Mouse (Mus musculus): Measurements from ENCODE around the gene Hnmt. TPM values are rescaled to one million over a fixed set of nuclear protein-coding genes. Genes with fewer than 3 reads are reported as not detected.
"Not testable (repeated sequence)": the region's sequence is repeated elsewhere in the genome, so short reads cannot be mapped to it uniquely, and the experiment has no call there.

The Hnmt gene
- polyA plus RNA-seq, 1 experiment, result 20.0 TPM

- no peak for TF ChIP-seq CTCF (IDR thresholded peaks at IDR 0.05; ENCODE audit: extremely low read depth, insufficient read depth, low read length)
- TF ChIP-seq POLR2A (IDR thresholded peaks at IDR 0.05; ENCODE audit: extremely low read depth, insufficient read depth, low read length), result no peak
Measured at GRCm38 (mm10) chr2:24018966-24019365, 30.2 kb downstream of the Hnmt start.

GRCm38 (mm10) chr2:24014957-24015356 lies 34.2 kb downstream of the Hnmt start:
- no peak overlapping the region for H3K27ac ChIP-seq (ENCODE audit: insufficient read depth, low read length)
- TF ChIP-seq POLR2A (IDR thresholded peaks at IDR 0.05; ENCODE audit: extremely low read depth, insufficient read depth, low read length) (no peak), CTCF (IDR thresholded peaks at IDR 0.05; ENCODE audit: extremely low read depth, insufficient read depth, low read length) (no peak)
- H3K4me1 ChIP-seq (ENCODE audit: control insufficient read depth, insufficient read depth, low read length), result no peaks in the 10 kb centered on the region
- no peak overlapping the region for H3K4me3 ChIP-seq (ENCODE audit: insufficient read depth, low read length)

More at GRCm38 (mm10) chr2:24018966-24019365, 30.2 kb downstream of the Hnmt start:
- Histone ChIP-seq H3K27ac (ENCODE audit: insufficient read depth, low read length) (no peak overlapping the region), H3K4me3 (ENCODE audit: insufficient read depth, low read length) (no peak overlapping the region), H3K4me1 (ENCODE audit: control insufficient read depth, insufficient read depth, low read length) (no peaks in the 10 kb centered on the region)

GRCm38 (mm10) chr2:23999323-23999722 lies 49.9 kb downstream of the Hnmt start:
- no peak for TF ChIP-seq POLR2A (IDR thresholded peaks at IDR 0.05; ENCODE audit: extremely low read depth, insufficient read depth, low read length)
- TF ChIP-seq CTCF (IDR thresholded peaks at IDR 0.05; ENCODE audit: extremely low read depth, insufficient read depth, low read length), result no peak
- Histone ChIP-seq H3K27ac (ENCODE audit: insufficient read depth, low read length) (no peak overlapping the region), H3K4me3 (ENCODE audit: insufficient read depth, low read length) (no peak overlapping the region), H3K4me1 (ENCODE audit: control insufficient read depth, insufficient read depth, low read length) (no peaks in the 10 kb centered on the region)

- H3K4me1 ChIP-seq (ENCODE audit: control insufficient read depth, insufficient read depth, low read length), result no peaks in the 10 kb centered on the region
- no peak for TF ChIP-seq CTCF (IDR thresholded peaks at IDR 0.05; ENCODE audit: extremely low read depth, insufficient read depth, low read length)
- no peak for TF ChIP-seq POLR2A (IDR thresholded peaks at IDR 0.05; ENCODE audit: extremely low read depth, insufficient read depth, low read length)
- H3K4me3 ChIP-seq (ENCODE audit: insufficient read depth, low read length), result no peak overlapping the region
- no peak overlapping the region for H3K27ac ChIP-seq (ENCODE audit: insufficient read depth, low read length)
Measured at GRCm38 (mm10) chr2:23998836-23999235, 50.4 kb downstream of the Hnmt start.

GRCm38 (mm10) chr2:23996830-23997229 lies 52.4 kb downstream of the Hnmt start:
- no peak overlapping the region for H3K27ac ChIP-seq (ENCODE audit: insufficient read depth, low read length)
- no peak overlapping the region for H3K4me3 ChIP-seq (ENCODE audit: insufficient read depth, low read length)
- H3K4me1 ChIP-seq (ENCODE audit: control insufficient read depth, insufficient read depth, low read length), result no peaks in the 10 kb centered on the region
- no peak for TF ChIP-seq POLR2A (IDR thresholded peaks at IDR 0.05; ENCODE audit: extremely low read depth, insufficient read depth, low read length)
- TF ChIP-seq CTCF (IDR thresholded peaks at IDR 0.05; ENCODE audit: extremely low read depth, insufficient read depth, low read length), result no peak

GRCm38 (mm10) chr2:23990034-23990573 lies 59.1 kb downstream of the Hnmt start:
- not testable (repeated sequence) for H3K4me1 ChIP-seq (ENCODE audit: control insufficient read depth, insufficient read depth, low read length); H3K27ac ChIP-seq (ENCODE audit: insufficient read depth, low read length); H3K4me3 ChIP-seq (ENCODE audit: insufficient read depth, low read length)

- Histone ChIP-seq H3K4me3 (ENCODE audit: insufficient read depth, low read length) (no peak overlapping the region), H3K4me1 (ENCODE audit: control insufficient read depth, insufficient read depth, low read length) (no peaks in the 10 kb centered on the region), H3K27ac (ENCODE audit: insufficient read depth, low read length) (no peak overlapping the region)
- TF ChIP-seq POLR2A (IDR thresholded peaks at IDR 0.05; ENCODE audit: extremely low read depth, insufficient read depth, low read length) (no peak), CTCF (IDR thresholded peaks at IDR 0.05; ENCODE audit: extremely low read depth, insufficient read depth, low read length) (no peak)
Measured at GRCm38 (mm10) chr2:23987283-23987682, 61.9 kb downstream of the Hnmt start.

- TF ChIP-seq CTCF (IDR thresholded peaks at IDR 0.05; ENCODE audit: extremely low read depth, insufficient read depth, low read length) (no peak), POLR2A (IDR thresholded peaks at IDR 0.05; ENCODE audit: extremely low read depth, insufficient read depth, low read length) (no peak)
- H3K4me3 ChIP-seq (ENCODE audit: insufficient read depth, low read length), result no peak overlapping the region
Measured at GRCm38 (mm10) chr2:23983343-23983742, 65.9 kb downstream of the Hnmt start.

GRCm38 (mm10) chr2:23982860-23983259 lies 66.3 kb downstream of the Hnmt start:
- H3K4me1 ChIP-seq (ENCODE audit: control insufficient read depth, insufficient read depth, low read length), result no peaks in the 10 kb centered on the region
- no peak overlapping the region for H3K27ac ChIP-seq (ENCODE audit: insufficient read depth, low read length)
- no peak overlapping the region for H3K4me3 ChIP-seq (ENCODE audit: insufficient read depth, low read length)
- TF ChIP-seq CTCF (IDR thresholded peaks at IDR 0.05; ENCODE audit: extremely low read depth, insufficient read depth, low read length), result no peak

More at GRCm38 (mm10) chr2:23983343-23983742, 65.9 kb downstream of the Hnmt start:
- Histone ChIP-seq H3K27ac (ENCODE audit: insufficient read depth, low read length) (no peak overlapping the region), H3K4me1 (ENCODE audit: control insufficient read depth, insufficient read depth, low read length) (no peaks in the 10 kb centered on the region)

GRCm38 (mm10) chr2:23960659-23961274 lies 88.4 kb downstream of the Hnmt start:
- not testable (repeated sequence) for H3K4me1 ChIP-seq (ENCODE audit: control insufficient read depth, insufficient read depth, low read length); H3K27ac ChIP-seq (ENCODE audit: insufficient read depth, low read length); H3K4me3 ChIP-seq (ENCODE audit: insufficient read depth, low read length)

Other genes starting within 250 kb of the Hnmt start
- gene Tbpl2, start 47.2 kb upstream of the Hnmt start, polyA plus RNA-seq (2012; rRNA removed), result not detected in 2 replicates
- gene Il1f8, start 103.8 kb upstream of the Hnmt start, polyA plus RNA-seq (2012; rRNA removed), result not detected in 2 replicates
- gene Il1f9, start 137.1 kb upstream of the Hnmt start, polyA plus RNA-seq (2012; rRNA removed), result not detected in 2 replicates
- gene Il1f6, start 166.0 kb upstream of the Hnmt start, polyA plus RNA-seq (2012; rRNA removed), result not detected in 2 replicates
- 0.40 and 0.85 TPM in 2 replicates for gene Il1f5, start 227.6 kb upstream of the Hnmt start, polyA plus RNA-seq (2012; rRNA removed)
- not detected in 2 replicates for gene Il1f10, start 241.8 kb upstream of the Hnmt start, polyA plus RNA-seq (2012; rRNA removed)